Comparison of ENCODE assay signal across 21 mouse cellular contexts in genomic region chr1:97916218-97916970, GRCm38 (mm10).
DNase-seq lines count a peak whose midpoint lies in the region; ATAC-seq and TF ChIP-seq lines count a peak whose summit lies in the region.
"Had no signal": no experiment of that assay in that cellular context is flagged by ENCODE, and none has a peak within 500 bp of the region (broad histone marks: within the 10 kb centered on the region; RNA-seq: fewer than 3 reads in every experiment).

No protein-coding gene starts in this region.

- TF ChIP-seq CTCF in hindbrain, postnatal 0 days (IDR thresholded peaks at IDR 0.05; ENCODE audit: low read depth), result no peak

- H3K4me1 ChIP-seq in midbrain, embryonic 13.5 days (replicated peaks), result peaks cover 13% of the 10 kb centered on the region; the same call in 1 of the 2 replicates
- H3K4me1 ChIP-seq in midbrain, embryonic 10.5 days, result no peaks in the 10 kb centered on the region; the same call in 1 of the 2 replicates
- no peaks in the 10 kb centered on the region for H3K4me1 ChIP-seq in hindbrain, postnatal 0 days (ENCODE audit: insufficient read depth, low read length)
- H3K4me1 ChIP-seq: forebrain, embryonic 12.5 days; liver, embryonic 15.5 days had no signal

- H3K9me3 ChIP-seq in midbrain, embryonic 13.5 days, result no peaks in the 10 kb centered on the region
- no peaks in the 10 kb centered on the region for H3K9me3 ChIP-seq in midbrain, embryonic 10.5 days (replicated peaks)
- H3K9me3 ChIP-seq in hindbrain, postnatal 0 days (ENCODE audit: low read length), result no peaks in the 10 kb centered on the region
- H3K9me3 ChIP-seq: forebrain, embryonic 12.5 days; limb, embryonic 15.5 days; liver, embryonic 15.5 days; megakaryocyte, embryonic 14.5 days had no signal

- H3K4me2 ChIP-seq in midbrain, embryonic 13.5 days (replicated peaks), result peak overlapping the region; percentile 15; the same call in 1 of the 2 replicates
- H3K4me2 ChIP-seq in hindbrain, postnatal 0 days (ENCODE audit: low read depth, low read length), result 0 out of 2 replicates have a peak overlapping the region, but pooled peaks have one; percentile 1
- H3K4me2 ChIP-seq: forebrain, embryonic 12.5 days; limb, embryonic 15.5 days; liver, embryonic 15.5 days had no signal

- H3K36me3 ChIP-seq in midbrain, embryonic 13.5 days, result no peaks in the 10 kb centered on the region
- 0 out of 2 replicates have a peak, but pooled peaks cover 2% of the 10 kb centered on the region for H3K36me3 ChIP-seq in midbrain, embryonic 10.5 days
- H3K36me3 ChIP-seq in hindbrain, postnatal 0 days (ENCODE audit: insufficient read depth, low read length), result no peaks in the 10 kb centered on the region
- H3K36me3 ChIP-seq: forebrain, embryonic 12.5 days; limb, embryonic 15.5 days; liver, embryonic 15.5 days had no signal

- 69% methylated on average over 12 of the region's 12 CpGs for WGBS in midbrain, embryonic 13.5 days
- 81% methylated on average over 12 of the region's 12 CpGs for WGBS in midbrain, embryonic 10.5 days
- 76% methylated on average over 12 of the region's 12 CpGs for WGBS in hindbrain, postnatal 0 days

- H3K27ac ChIP-seq in midbrain, embryonic 13.5 days, result peak overlapping the region; percentile 74
- no peak overlapping the region for H3K27ac ChIP-seq in midbrain, embryonic 10.5 days (replicated peaks)
- peak overlapping the region; percentile 11; the same call in 1 of the 2 replicates for H3K27ac ChIP-seq in hindbrain, postnatal 0 days
- H3K27ac ChIP-seq: forebrain, embryonic 12.5 days; limb, embryonic 15.5 days; liver, embryonic 15.5 days had no signal

- H3K9ac ChIP-seq in midbrain, embryonic 13.5 days (replicated peaks), result no peak overlapping the region
- H3K9ac ChIP-seq in hindbrain, postnatal 0 days (replicated peaks; ENCODE audit: low read length), result no peak overlapping the region
- H3K9ac ChIP-seq: forebrain, embryonic 12.5 days; limb, embryonic 15.5 days; liver, embryonic 15.5 days had no signal

- ATAC-seq in midbrain, embryonic 13.5 days, result peak; percentile 59
- no peak for ATAC-seq in hindbrain, postnatal 0 days
- no peak for ATAC-seq in megakaryocyte, adult 5-6 weeks (ENCODE audit: poor library complexity, severe bottlenecking)

- H3K4me3 ChIP-seq in midbrain, embryonic 13.5 days (replicated peaks), result no peak overlapping the region
- H3K4me3 ChIP-seq in midbrain, embryonic 10.5 days, result no peak overlapping the region
- H3K4me3 ChIP-seq in hindbrain, postnatal 0 days (ENCODE audit: low read length), result no peak overlapping the region
- H3K4me3 ChIP-seq: forebrain, embryonic 12.5 days; limb, embryonic 15.5 days; liver, embryonic 15.5 days; megakaryocyte, embryonic 14.5 days; myocyte had no signal

- peak; percentile 85 for DNase-seq in heart, adult 11 months
- no peak for DNase-seq in heart, adult 9 months (ENCODE audit: low spot score in 2 of 2)
- DNase-seq in midbrain, embryonic 10.5 days (ENCODE audit: low spot score), result no peak
- DNase-seq in hindbrain, postnatal 0 days (ENCODE audit: low spot score), result no peak
- no peak for DNase-seq in cerebellum, adult 9-11 months
- DNase-seq: adrenal gland, postnatal 36 days; cerebellum, adult 8-10 months; gastrocnemius, postnatal 25 days; heart, postnatal 10 days; kidney, adult 2 months; kidney, postnatal 10 days; layer of hippocampus, postnatal 36 days; lung, postnatal 10 days; thymus, postnatal 25 days had no signal

- no peaks in the 10 kb centered on the region for H3K27me3 ChIP-seq in midbrain, embryonic 13.5 days
- no peaks in the 10 kb centered on the region for H3K27me3 ChIP-seq in midbrain, embryonic 10.5 days (ENCODE audit: low read depth, poor library complexity, severe bottlenecking)
- no peaks in the 10 kb centered on the region for H3K27me3 ChIP-seq in hindbrain, postnatal 0 days (ENCODE audit: insufficient read depth, low read length)
- H3K27me3 ChIP-seq: forebrain, embryonic 12.5 days; limb, embryonic 15.5 days; liver, embryonic 15.5 days; megakaryocyte, embryonic 14.5 days had no signal
